Mouse (Mus musculus) layer of hippocampus, adult 8-10 months (tissue): ENCODE results near the gene Usp21. TPM values are rescaled to one million over a fixed set of nuclear protein-coding genes. Genes with fewer than 3 reads are reported as not detected.

ENCODE experiments used
- DNase-seq, 2 experiments: peaks; one replicate each; pipeline ENCODE4 v3.0.0; 2022; ENCODE audit warnings: low spot score in 2 of 2
- total RNA-seq, 4 experiments: library from RNA; stranded (reverse); gene quantifications; 2 replicates each; pipeline ENCODE4 v1.2.4; 2022

Usp21 gene
- total RNA-seq, 4 experiments from 2014 or later = 53.7 to 63.6 (median 58.8) TPM

GRCm38 (mm10) chr1:171285096-171285892, 2.5 kb downstream of the Usp21 start:
- DNase-seq = peak in 1 of 2 experiments; percentile 11

DNA sequence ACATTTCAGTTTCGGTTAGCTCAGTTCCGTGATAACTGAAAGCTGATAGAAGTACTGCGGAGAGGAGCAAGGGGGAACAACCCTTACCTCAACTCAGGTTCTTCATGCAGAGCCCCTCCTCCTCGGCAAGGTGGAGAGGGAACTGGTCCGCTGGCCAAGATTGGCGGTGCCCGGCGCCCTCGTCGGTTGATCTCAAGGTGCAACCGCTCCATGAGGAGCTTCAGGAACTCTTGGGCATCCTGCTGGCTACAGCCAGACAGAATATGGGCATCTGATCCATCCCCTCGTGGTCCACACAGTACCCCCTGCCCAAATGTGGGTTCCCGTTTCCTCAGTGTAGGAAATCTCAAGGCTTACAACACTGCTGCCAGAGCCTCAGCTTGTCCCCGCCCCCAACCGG, 3.3 kb downstream of the Usp21 start:
- peak in 1 of 2 experiments; percentile 4 for DNase-seq

- DNase-seq = peak in 1 of 2 experiments; percentile 4
These were observed 4.3 kb downstream of the Usp21 start for GRCm38 (mm10) chr1:171283188-171284160.

DNA sequence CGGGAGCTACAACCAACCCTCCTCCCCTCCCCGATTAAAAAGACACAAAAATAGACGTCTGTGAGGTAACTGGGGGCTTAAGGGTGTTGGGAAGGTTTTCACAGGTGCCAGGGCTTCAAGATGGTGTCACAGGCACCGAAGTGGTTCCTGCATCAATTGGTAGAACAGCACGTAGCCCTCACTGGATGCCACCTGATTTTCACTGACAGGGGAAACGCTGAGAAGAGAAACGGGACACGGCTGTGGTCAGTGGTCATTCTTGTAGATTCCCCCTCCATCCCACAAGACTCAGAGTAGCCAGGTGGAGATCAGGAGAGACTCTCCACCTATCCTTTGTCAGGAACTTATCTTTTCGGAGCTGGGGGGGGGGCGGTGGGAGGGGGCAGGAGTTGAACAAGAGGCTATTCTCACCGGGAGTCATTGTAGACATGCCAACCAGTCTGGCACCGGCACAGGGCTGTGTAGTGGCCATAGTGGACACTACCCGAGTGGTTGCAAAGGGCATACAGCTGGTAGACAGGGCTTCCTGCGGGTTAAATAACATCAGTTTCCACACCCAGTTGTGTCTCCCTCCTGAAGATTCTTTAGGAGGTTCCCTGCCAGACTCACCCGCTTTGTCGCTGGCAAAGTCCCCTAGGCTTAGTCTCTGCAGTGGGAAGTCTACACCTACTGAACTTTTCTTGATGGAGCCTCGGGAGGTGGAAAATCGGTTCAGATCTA, 5.5 kb downstream of the Usp21 start:
- peak in 1 of 2 experiments; percentile 7 for DNase-seq

DNA sequence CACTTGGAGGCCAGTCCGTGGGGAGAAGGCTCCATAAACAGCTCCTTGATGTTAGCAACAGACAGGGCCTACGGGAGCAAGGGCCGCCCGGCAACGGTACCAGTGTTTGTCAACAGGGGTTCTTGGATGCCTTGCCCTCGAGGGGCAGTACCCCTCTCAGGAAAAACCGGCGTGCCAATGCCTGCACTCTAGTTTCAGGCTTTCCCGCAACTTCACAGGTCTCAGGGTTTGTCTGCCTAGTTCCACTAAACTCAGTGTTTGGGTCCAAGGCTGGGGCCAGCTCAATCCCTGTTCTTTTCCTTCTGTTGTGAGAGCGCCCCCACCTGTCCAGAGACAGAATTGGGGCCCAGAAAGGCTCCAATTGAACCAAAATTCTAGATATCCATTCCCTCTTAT, 6.3 kb downstream of the Usp21 start:
- DNase-seq = peak in 1 of 2 experiments; percentile 80

- DNase-seq = peak; percentile 93 to 96
These were observed 6.8 kb downstream of the Usp21 start, which contains the start of gene Ppox for GRCm38 (mm10) chr1:171280916-171281527. TSS of gene Ppox (minus strand) at chr1:171281186.

- peak; percentile 3 to 19 for DNase-seq
These were observed 7.4 kb downstream of the Usp21 start for GRCm38 (mm10) chr1:171280250-171280915.

DNA sequence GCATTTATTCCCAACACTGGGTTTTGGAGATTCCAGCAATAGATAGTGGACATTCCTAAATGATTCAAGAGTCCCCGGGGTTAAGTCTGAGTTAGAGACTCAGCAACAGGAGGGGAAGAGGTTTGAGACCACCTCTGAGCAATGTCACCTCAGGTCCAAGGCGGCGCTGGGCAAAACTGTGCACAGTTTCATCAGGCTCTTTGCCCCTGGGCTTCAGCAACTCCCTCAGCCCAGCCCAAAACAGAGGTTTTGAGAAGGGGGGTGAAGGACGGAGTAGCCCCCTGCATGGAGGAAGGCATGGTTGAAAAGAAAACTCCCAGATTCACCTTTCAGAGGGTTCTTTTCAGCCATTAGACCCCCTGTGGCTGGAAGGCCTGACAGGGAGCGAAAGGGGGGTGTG, 8.1 kb downstream of the Usp21 start:
- DNase-seq = peak in 1 of 2 experiments; percentile 1

- peak in 1 of 2 experiments; percentile 2 for DNase-seq
These were observed 8.6 kb downstream of the Usp21 start for GRCm38 (mm10) chr1:171279012-171279705.

DNA sequence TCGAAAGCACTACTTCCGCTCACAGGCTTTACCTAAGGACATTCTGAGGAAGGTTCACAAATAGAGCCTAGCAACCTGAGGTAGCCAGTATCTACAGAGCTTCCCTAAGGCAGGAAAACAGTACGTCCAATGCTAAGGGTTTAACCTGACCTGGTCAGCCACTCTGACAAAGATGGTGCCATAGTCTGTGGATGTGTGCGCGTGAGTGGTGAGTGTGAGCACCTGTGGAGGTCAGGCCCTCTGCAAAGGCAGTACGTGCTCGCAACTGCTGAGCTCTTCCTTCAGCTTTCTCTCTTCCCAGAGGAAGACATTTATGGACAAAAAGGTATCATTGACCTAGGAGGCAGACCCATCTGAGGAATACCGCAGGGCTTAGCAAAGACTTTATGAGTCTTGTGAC, 9.4 kb downstream of the Usp21 start:
- DNase-seq = no peak

DNA sequence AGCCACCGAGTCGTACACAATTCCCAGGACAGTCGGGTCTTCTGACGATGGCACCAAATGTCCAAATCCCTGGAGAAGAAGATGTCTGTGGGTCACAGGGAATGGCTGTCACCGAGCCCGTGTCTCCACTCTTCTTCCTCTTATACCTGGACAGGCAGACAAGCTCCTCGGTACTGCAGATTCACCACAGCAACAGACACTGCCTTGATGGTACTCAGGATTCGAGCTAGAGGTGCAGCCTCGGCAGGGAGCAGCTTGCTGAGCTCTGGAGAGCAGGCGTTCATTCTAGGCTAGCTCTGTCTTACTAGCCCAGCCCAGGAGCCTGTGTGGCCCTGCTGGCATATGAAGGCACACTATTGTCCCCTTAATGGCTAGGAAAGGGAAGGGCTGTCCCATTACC, 10.1 kb downstream of the Usp21 start:
- DNase-seq = no peak

DNA sequence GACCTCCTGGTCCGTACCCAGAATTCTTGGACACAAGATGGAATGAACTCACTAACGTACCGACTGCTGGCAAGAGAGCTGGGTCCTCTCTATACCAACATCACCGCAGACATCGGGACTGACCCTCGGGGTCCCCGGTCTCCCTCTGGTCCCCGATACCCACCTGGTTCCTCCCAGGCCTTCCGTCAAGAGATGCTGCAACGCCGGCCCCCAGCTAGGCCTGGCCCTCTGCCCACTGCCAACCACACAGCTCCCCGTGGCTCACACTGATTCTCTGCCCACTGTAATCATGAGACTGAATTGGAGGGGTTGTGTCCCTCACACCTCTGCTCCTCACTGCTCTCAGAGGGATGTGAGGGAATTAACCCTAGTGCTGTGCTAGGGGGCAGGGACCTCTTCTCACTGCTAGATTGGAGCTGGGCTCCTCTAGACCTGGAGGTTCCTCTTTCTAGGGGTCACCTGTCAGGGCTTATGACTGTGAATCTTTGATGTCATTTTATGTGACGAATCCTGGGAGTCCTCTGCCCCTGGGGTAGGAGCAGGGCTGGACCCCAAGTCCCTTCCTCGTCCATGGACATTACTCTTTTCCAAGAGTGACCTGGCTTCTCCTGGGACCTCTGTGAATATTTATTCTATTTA, 11.6 kb downstream of the Usp21 start:
- no peak for DNase-seq

- DNase-seq = no peak
These were observed 12.6 kb downstream of the Usp21 start for GRCm38 (mm10) chr1:171275144-171275734.

DNA sequence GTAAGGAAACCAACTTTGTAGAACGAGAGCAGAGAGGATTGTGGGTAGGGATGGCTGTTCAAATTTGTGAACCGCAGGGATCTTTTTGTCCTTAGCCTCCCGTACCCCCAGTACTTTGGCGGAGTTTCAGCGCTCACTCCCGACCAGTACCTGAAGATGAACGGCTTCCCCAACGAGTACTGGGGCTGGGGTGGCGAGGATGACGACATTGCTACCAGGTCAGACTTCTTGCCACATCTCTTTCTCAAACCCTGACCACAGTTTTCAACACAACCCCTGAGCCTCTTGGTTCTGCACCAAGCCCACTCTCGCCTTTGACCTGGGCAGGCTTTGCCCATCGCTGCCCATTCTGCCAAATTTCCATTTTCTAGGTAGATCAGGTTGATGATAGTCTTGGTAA, 13.6 kb downstream of the Usp21 start:
- DNase-seq = no peak

DNA sequence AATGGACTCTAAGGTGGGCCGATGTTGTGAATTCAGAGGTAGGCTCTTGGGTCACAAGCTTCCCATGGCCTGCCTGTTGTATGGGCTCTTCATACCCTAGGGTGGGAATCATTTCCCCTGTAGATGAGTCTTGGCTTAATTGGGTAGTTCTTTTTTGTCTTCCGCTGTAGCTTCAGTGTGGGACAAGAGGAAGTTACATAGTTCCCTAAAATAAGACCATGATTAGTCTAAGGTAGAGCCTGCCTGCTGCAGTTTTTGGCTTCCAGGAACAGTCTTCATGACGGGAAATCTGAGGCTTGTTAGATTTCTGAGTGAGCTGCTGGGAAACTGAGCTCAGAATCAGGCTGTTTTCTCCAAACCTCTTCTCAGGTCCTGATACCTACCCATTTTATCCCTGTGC, 15.7 kb downstream of the Usp21 start:
- no peak for DNase-seq

- DNase-seq = no peak
These were observed 16.2 kb downstream of the Usp21 start for GRCm38 (mm10) chr1:171271622-171272021.

- no peak for DNase-seq
These were observed 16.6 kb downstream of the Usp21 start for GRCm38 (mm10) chr1:171271196-171271595.

DNA sequence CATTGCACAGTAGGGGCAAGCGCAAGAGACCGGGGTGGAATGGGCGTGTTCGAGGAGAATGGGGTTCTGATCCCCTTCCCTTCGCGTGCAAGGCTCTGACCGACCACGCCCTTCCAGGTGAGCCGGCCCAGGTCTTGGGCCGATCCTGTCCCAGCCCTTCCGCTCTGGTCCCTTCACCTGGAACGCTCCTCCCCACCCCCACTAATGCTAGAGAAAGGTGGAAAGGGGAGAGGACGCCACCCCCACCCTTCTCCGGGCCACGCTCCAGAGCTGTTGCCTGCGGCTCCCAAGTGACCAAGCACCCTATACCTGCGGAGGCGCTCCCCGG, 17.3 kb downstream of the Usp21 start:
- DNase-seq = no peak
